Comparison of ENCODE assay signal across 19 mouse cellular contexts in the genomic region with DNA sequence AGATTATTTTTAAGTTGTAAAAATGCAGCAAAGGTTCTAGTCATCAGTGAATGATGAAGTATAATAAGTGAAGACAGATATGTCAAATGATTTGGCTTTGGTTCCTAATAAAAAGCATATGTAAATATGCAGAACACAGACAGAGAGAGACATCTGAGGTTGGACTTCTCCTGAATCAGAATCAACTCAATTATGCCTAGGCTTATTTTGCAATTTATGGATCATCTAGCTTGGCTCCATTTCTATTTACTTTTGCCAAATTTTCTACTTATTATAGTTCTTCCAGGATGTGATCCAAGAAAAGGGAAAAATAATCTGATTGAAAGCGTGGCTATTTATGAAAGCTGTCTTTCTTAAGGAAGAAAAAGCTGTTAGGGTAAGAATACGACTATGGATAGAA.
DNase-seq lines count a peak whose midpoint lies in the region; ATAC-seq and TF ChIP-seq lines count a peak whose summit lies in the region.
"Had no signal": no experiment of that assay in that cellular context is flagged by ENCODE, and none has a peak within 500 bp of the region (broad histone marks: within the 10 kb centered on the region; RNA-seq: fewer than 3 reads in every experiment).

No protein-coding gene starts in this region.

- peak; percentile 9 for DNase-seq in limb, embryonic 14.5 days (ENCODE audit: low spot score)
- DNase-seq in limb, embryonic 10.5 days (ENCODE audit: low spot score): no peak
- peak; percentile 23 for DNase-seq in adipocyte (ENCODE audit: low spot score)
- peak; percentile 11 for DNase-seq in telencephalon, adult 2 months (ENCODE audit: low read depth, low spot score)
- no peak for DNase-seq in midbrain, postnatal 0 days (ENCODE audit: low spot score)
- no peak for DNase-seq in heart, adult 2 months
- DNase-seq: adrenal gland, postnatal 14 days; cerebellum, adult 2 months; cerebellum, postnatal 10 days; gastrocnemius, postnatal 14 days; kidney, adult 8-10 months had no signal

- WGBS in limb, embryonic 14.5 days: 75% methylated on average over 2 of the region's 2 CpGs
- WGBS in limb, embryonic 10.5 days: 83% methylated on average over 2 of the region's 2 CpGs
- WGBS in midbrain, postnatal 0 days: 81% methylated on average over 2 of the region's 2 CpGs
- WGBS in heart, adult 2 months: 56% methylated on average over 2 of the region's 2 CpGs

- no peak overlapping the region for H3K4me3 ChIP-seq in limb, embryonic 14.5 days (replicated peaks; ENCODE audit: low read length)
- no peak overlapping the region for H3K4me3 ChIP-seq in limb, embryonic 10.5 days
- H3K4me3 ChIP-seq in C2C12 (ENCODE audit: insufficient read depth, poor library complexity, severe bottlenecking): no peak overlapping the region
- H3K4me3 ChIP-seq in midbrain, postnatal 0 days (ENCODE audit: low read depth, low read length): no peak overlapping the region
- H3K4me3 ChIP-seq in heart, adult 2 months: no peak overlapping the region
- H3K4me3 ChIP-seq: embryonic facial prominence, embryonic 12.5 days; forebrain, embryonic 12.5 days; heart, embryonic 12.5 days; hindbrain, embryonic 10.5 days had no signal

- H3K9me3 ChIP-seq in limb, embryonic 14.5 days (ENCODE audit: control insufficient read depth, low read length): no peaks in the 10 kb centered on the region
- H3K9me3 ChIP-seq in limb, embryonic 10.5 days (replicated peaks): no peaks in the 10 kb centered on the region
- H3K9me3 ChIP-seq in midbrain, postnatal 0 days (ENCODE audit: low read length): no peaks in the 10 kb centered on the region
- H3K9me3 ChIP-seq: embryonic facial prominence, embryonic 12.5 days; forebrain, embryonic 12.5 days; heart, embryonic 12.5 days; hindbrain, embryonic 10.5 days had no signal

- intact Hi-C loops in heart, adult 2 months (cut with DNase I): no loop called here

- no peaks in the 10 kb centered on the region for H3K4me1 ChIP-seq in limb, embryonic 14.5 days (ENCODE audit: control insufficient read depth, insufficient read depth, low read length)
- H3K4me1 ChIP-seq in limb, embryonic 10.5 days: no peaks in the 10 kb centered on the region
- no peaks in the 10 kb centered on the region for H3K4me1 ChIP-seq in midbrain, postnatal 0 days (ENCODE audit: insufficient read depth, low read length)
- H3K4me1 ChIP-seq in heart, adult 2 months (ENCODE audit: control insufficient read depth, insufficient read depth, low read length): no peaks in the 10 kb centered on the region
- H3K4me1 ChIP-seq: embryonic facial prominence, embryonic 12.5 days; forebrain, embryonic 12.5 days; heart, embryonic 12.5 days; hindbrain, embryonic 10.5 days had no signal

- no peak overlapping the region for H3K4me2 ChIP-seq in limb, embryonic 14.5 days (replicated peaks; ENCODE audit: low read depth, low read length, severe bottlenecking)
- H3K4me2 ChIP-seq in midbrain, postnatal 0 days (ENCODE audit: low read depth, low read length, poor library complexity, severe bottlenecking): no peak overlapping the region
- H3K4me2 ChIP-seq: embryonic facial prominence, embryonic 12.5 days; forebrain, embryonic 12.5 days; heart, embryonic 12.5 days; hindbrain, embryonic 14.5 days had no signal

- no peak overlapping the region for H3ac ChIP-seq in C2C12 (ENCODE audit: control insufficient read depth, insufficient read length, low read depth)

- TF ChIP-seq CTCF in C2C12 (IDR thresholded peaks at IDR 0.05; ENCODE audit: control insufficient read depth, insufficient read depth, insufficient read length): no peak
- TF ChIP-seq CTCF in midbrain, postnatal 0 days (IDR thresholded peaks at IDR 0.05): no peak
- no peak for TF ChIP-seq CTCF in heart, adult 2 months (IDR thresholded peaks at IDR 0.05)

- H3K79me2 ChIP-seq in C2C12 (ENCODE audit: control insufficient read depth, insufficient read depth): no peaks in the 10 kb centered on the region
- H3K79me2 ChIP-seq in heart, adult 2 months (replicated peaks; ENCODE audit: control insufficient read depth, insufficient read depth, low read length): no peaks in the 10 kb centered on the region

- H3K36me3 ChIP-seq in limb, embryonic 14.5 days (ENCODE audit: control insufficient read depth, insufficient read depth, low read length): no peaks in the 10 kb centered on the region
- no peaks in the 10 kb centered on the region for H3K36me3 ChIP-seq in limb, embryonic 10.5 days
- H3K36me3 ChIP-seq in C2C12 (ENCODE audit: control insufficient read depth, insufficient read depth): no peaks in the 10 kb centered on the region
- H3K36me3 ChIP-seq in midbrain, postnatal 0 days (ENCODE audit: insufficient read depth, low read length): no peaks in the 10 kb centered on the region
- no peaks in the 10 kb centered on the region for H3K36me3 ChIP-seq in heart, adult 2 months (ENCODE audit: control insufficient read depth, insufficient read depth, low read length)
- H3K36me3 ChIP-seq: embryonic facial prominence, embryonic 12.5 days; forebrain, embryonic 12.5 days; heart, embryonic 12.5 days; hindbrain, embryonic 10.5 days had no signal

- no peak for TF ChIP-seq EP300 in heart, adult 2 months (IDR thresholded peaks at IDR 0.05; ENCODE audit: insufficient read depth, low read depth, low read length)

- H3K27ac ChIP-seq in limb, embryonic 14.5 days (replicated peaks; ENCODE audit: low read depth, low read length): no peak overlapping the region
- no peak overlapping the region for H3K27ac ChIP-seq in limb, embryonic 10.5 days
- no peak overlapping the region for H3K27ac ChIP-seq in midbrain, postnatal 0 days (ENCODE audit: low read depth, low read length)
- no peak overlapping the region for H3K27ac ChIP-seq in heart, adult 2 months
- H3K27ac ChIP-seq: embryonic facial prominence, embryonic 12.5 days; forebrain, embryonic 12.5 days; hindbrain, embryonic 10.5 days; hindbrain, embryonic 14.5 days had no signal

- no peak for TF ChIP-seq POLR2A in limb, embryonic 14.5 days (IDR thresholded peaks at IDR 0.05; ENCODE audit: borderline replicate concordance, extremely low read depth, insufficient read depth, insufficient read length)
- no peak for TF ChIP-seq POLR2A in heart, adult 2 months (IDR thresholded peaks at IDR 0.05; ENCODE audit: insufficient read depth, low read depth, low read length)

- no peaks in the 10 kb centered on the region for H3K27me3 ChIP-seq in limb, embryonic 14.5 days (ENCODE audit: control insufficient read depth, insufficient read depth, low read length)
- H3K27me3 ChIP-seq in limb, embryonic 10.5 days (ENCODE audit: low read depth, poor library complexity, severe bottlenecking): no peaks in the 10 kb centered on the region
- H3K27me3 ChIP-seq in C2C12 (ENCODE audit: control insufficient read depth, insufficient read depth, insufficient read length): no peaks in the 10 kb centered on the region
- no peaks in the 10 kb centered on the region for H3K27me3 ChIP-seq in midbrain, postnatal 0 days (ENCODE audit: insufficient read depth, low read length)
- no peaks in the 10 kb centered on the region for H3K27me3 ChIP-seq in heart, adult 2 months (ENCODE audit: control insufficient read depth, insufficient read depth, low read length)
- H3K27me3 ChIP-seq: CH12.LX; embryonic facial prominence, embryonic 12.5 days; forebrain, embryonic 12.5 days; heart, embryonic 12.5 days had no signal

- ATAC-seq in limb, embryonic 14.5 days (ENCODE audit: low FRiP score, low read depth): no peak
- no peak for ATAC-seq in midbrain, postnatal 0 days (ENCODE audit: low FRiP score)
- ATAC-seq: intestine, embryonic 16.5 days had no signal

- H3K79me3 ChIP-seq in C2C12 (ENCODE audit: low read depth): no peaks in the 10 kb centered on the region

- H3K9ac ChIP-seq in limb, embryonic 14.5 days (ENCODE audit: low read depth, low read length, severe bottlenecking): no peak overlapping the region
- no peak overlapping the region for H3K9ac ChIP-seq in midbrain, postnatal 0 days (replicated peaks; ENCODE audit: low read length, poor library complexity, severe bottlenecking)
- no peak overlapping the region for H3K9ac ChIP-seq in heart, adult 2 months (ENCODE audit: low read depth, low read length)
- H3K9ac ChIP-seq: embryonic facial prominence, embryonic 12.5 days; forebrain, embryonic 12.5 days; heart, embryonic 12.5 days; hindbrain, embryonic 14.5 days had no signal

TF ChIP-seq in C2C12, 6 proteins besides CTCF, POLR2A, EP300 and RAD21:
- no peak for TF ChIP-seq USF1 (IDR thresholded peaks at IDR 0.05; ENCODE audit: low read depth)
- TF ChIP-seq MYOD1 (IDR thresholded peaks at IDR 0.05; ENCODE audit: control insufficient read depth, insufficient read length, low read depth): no peak
- TF ChIP-seq CEBPB (IDR thresholded peaks at IDR 0.05; ENCODE audit: low read depth): peak; percentile 90

Comparison
In these comparisons a context has a peak if more than half of its experiments do, and no peak if none do; other contexts are left out.
1. DNase-seq: peak in limb, embryonic 14.5 days (single experiment), adipocyte (single experiment) and telencephalon, adult 2 months (single experiment); none in limb, embryonic 10.5 days (single experiment), midbrain, postnatal 0 days (single experiment) and heart, adult 2 months (0 of 2).